Mouse (Mus musculus) kidney, adult 2 months (tissue): ENCODE results near the gene Pum1.

Experiments
- CTCF ChIP-seq: fragments of 200-500 bp; conservative IDR thresholded peaks from 2 replicates; pipeline ENCODE4 v1.5.1; 2011; ENCODE audit warnings: low read depth, mild to moderate bottlenecking, control low read depth, low read length, moderate library complexity, mixed read lengths; ENCODE audit not compliant: insufficient read depth, insufficient read length
- POLR2A ChIP-seq: fragments of 200-500 bp; IDR thresholded peaks from one replicate; pipeline ENCODE4 v1.6.1; 2011; ENCODE audit warnings: low read depth, low read length, control low read depth

DNA sequence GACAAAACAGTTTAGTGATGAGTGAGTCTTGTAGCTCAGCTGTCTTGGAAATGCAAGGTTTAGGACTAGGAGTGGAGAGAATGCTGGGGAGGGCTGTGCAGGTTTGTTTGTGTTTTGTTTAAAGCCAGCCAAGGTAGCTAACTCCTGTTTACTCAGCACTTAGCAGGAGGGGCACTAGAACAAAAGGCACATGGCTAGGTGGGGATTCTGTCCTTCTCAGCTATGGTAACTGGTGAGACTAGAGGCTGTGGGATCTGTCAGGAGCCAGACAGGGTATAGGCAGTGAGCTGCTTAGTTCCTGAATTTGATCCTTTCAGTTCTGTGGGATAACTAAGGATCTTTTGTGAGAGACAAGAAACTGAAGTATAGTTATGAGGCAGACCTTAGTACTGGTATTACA lies 9.0 kb downstream of the Pum1 start:
- TF ChIP-seq CTCF (no peak), POLR2A (no peak)
